Mouse (Mus musculus) erythroblast, embryonic 14.5 days (primary cell): ENCODE data around the gene Agrp. TPM values are rescaled to one million over a fixed set of nuclear protein-coding genes. Genes with fewer than 3 reads are reported as not detected.

Experiments
- H3K27me3 ChIP-seq: 2 replicates; pipeline ENCODE4 v1.6.1; 2012; ENCODE audit warnings: inconsistent platforms; ENCODE audit not compliant: control insufficient read depth
- H3K36me3 ChIP-seq: 2 replicates; pipeline ENCODE4 v1.6.1; 2012; ENCODE audit warnings: mild to moderate bottlenecking, inconsistent platforms; ENCODE audit not compliant: control insufficient read depth
- H3K4me1 ChIP-seq: 2 replicates; pipeline ENCODE4 v1.6.1; 2012; ENCODE audit warnings: inconsistent platforms; ENCODE audit not compliant: control insufficient read depth
- H3K4me3 ChIP-seq: replicated peaks from 2 replicates; pipeline ENCODE3; 2012; ENCODE audit warnings: moderate library complexity, mild to moderate bottlenecking, inconsistent platforms
- H3K9me3 ChIP-seq: 2 replicates; pipeline ENCODE4 v1.6.1; 2012; ENCODE audit warnings: low read length, inconsistent platforms, mixed read lengths; ENCODE audit not compliant: control insufficient read depth
- GATA1 ChIP-seq: IDR thresholded peaks from 2 replicates; pipeline ENCODE4 v1.6.1; 2012; ENCODE audit warnings: low read length, inconsistent platforms, mixed read lengths
- TAL1 ChIP-seq: IDR thresholded peaks from 3 replicates; pipeline ENCODE4 v1.6.1; 2012; ENCODE audit warnings: low read length, inconsistent platforms, mixed read lengths
- polyA plus RNA-seq: library from polyadenylated mRNA; stranded (reverse); fragments of >175 nt; gene quantifications from 2 replicates; pipeline ENCODE4 v1.2.3, GENCODE M21; 2012

Gene Agrp
- polyA plus RNA-seq, 1 experiment: not detected

DNA sequence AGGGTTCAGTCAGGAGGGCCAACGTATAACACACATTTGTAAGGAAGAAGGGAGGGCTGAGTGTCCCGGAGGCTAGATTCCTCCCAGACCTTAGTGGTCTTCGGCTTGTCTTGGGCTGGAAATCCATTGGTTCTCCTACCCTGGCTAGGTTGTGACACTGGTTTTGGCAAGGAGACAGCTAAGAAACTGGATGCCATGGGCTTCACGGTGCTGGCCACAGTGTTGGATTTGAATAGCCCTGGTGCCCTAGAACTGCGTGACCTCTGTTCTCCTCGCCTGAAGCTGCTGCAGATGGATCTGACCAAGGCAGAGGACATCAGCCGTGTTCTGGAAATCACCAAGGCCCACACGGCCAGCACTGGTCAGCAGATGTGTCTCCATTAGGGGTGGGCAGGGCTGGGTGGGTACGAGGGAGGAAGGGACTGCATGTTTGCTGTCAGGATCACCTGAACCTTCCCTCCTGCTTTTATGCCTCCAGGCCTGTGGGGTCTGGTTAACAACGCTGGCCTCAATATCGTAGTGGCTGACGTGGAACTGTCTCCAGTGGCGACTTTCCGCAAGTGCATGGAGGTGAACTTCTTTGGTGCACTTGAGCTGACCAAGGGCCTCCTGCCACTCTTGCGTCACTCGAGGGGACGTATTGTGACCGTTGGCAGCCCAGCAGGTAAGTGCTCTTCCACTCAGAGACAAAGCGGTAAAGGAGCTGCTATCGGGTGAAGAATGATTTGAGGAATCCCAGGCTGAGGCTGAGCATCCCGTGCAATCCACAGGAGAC is 115.0 kb downstream of the Agrp start:
- no peak for TF ChIP-seq GATA1
- TF ChIP-seq TAL1: no peak
- H3K9me3 ChIP-seq: no peaks in the 10 kb centered on the region
- H3K27me3 ChIP-seq: peaks cover 35% of the 10 kb centered on the region
- peaks cover 64% of the 10 kb centered on the region for H3K4me1 ChIP-seq
- no peak overlapping the region for H3K4me3 ChIP-seq
- peaks cover 66% of the 10 kb centered on the region for H3K36me3 ChIP-seq

DNA sequence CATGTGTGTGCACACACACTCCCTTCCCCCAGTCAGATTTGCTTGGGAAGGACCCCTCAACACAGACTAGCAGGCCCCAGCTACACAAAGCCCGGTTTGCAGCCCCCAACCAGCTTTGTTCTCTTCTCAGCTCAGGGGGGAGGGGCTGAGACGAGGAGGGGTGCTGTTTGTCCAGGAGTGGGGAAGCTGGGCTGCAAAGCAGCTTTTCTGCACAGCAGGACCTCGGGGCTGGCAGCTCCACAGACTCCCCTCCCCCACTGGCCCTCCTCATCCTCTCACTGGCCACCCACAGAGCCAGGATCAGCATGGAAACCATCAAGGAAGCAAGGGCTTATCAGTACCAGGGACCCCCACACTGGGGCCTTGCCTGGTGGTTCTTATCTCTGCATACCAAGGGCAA is 116.1 kb downstream of the Agrp start:
- Histone ChIP-seq H3K36me3 (peaks cover 55% of the 10 kb centered on the region), H3K27me3 (peaks cover 46% of the 10 kb centered on the region), H3K4me1 (peaks cover 66% of the 10 kb centered on the region), H3K9me3 (no peaks in the 10 kb centered on the region), H3K4me3 (no peak overlapping the region)
- TF ChIP-seq GATA1: no peak
- TF ChIP-seq TAL1: no peak

DNA sequence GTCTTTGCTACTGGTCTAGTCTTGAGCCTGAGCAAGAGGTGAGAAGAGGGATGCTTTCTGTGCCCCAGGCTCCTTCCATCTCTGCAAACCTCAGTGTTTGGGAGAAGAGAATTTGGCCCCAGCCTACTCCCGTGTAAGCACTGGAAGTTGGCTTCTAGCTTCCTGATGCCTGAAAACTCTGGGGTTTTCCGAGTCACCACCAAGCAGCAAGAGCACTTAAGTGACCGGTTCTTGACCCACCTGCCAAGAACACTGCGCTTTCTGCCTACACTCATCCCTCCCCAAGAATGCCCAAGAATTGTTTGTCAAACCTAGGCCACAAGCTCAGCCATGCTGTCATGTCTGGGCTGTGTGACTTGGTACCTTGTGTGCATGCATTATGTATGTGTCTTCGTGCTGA is 116.7 kb downstream of the Agrp start:
- Histone ChIP-seq H3K9me3 (no peaks in the 10 kb centered on the region), H3K4me3 (no peak overlapping the region), H3K4me1 (peaks cover 67% of the 10 kb centered on the region), H3K27me3 (peaks cover 50% of the 10 kb centered on the region), H3K36me3 (peaks cover 50% of the 10 kb centered on the region)
- TF ChIP-seq GATA1: no peak
- TF ChIP-seq TAL1: no peak

DNA sequence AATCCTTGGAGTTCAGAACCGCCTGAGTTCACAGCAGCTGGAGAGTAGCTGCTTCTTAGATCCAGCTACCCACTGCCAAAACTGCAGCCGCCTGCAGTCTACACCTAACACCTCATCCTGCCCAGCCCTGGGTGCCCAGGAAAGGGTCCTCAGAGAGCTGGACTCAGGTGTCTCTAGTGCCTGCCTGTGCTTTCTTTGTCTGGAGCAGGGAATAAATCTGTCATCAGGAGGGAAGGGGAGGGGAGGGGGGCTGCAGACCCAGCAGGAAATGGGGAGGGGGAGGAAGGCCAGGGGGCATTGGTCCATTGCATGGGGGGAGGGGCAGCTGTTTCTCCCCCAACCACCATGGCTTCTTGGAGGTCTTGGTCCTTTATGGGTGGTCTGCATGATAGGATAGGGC is 117.6 kb downstream of the Agrp start:
- peaks cover 70% of the 10 kb centered on the region for H3K4me1 ChIP-seq
- no peaks in the 10 kb centered on the region for H3K9me3 ChIP-seq
- no peak for TF ChIP-seq GATA1
- TF ChIP-seq TAL1: no peak
- H3K4me3 ChIP-seq: no peak overlapping the region
- H3K36me3 ChIP-seq: peaks cover 40% of the 10 kb centered on the region
- peaks cover 57% of the 10 kb centered on the region for H3K27me3 ChIP-seq

DNA sequence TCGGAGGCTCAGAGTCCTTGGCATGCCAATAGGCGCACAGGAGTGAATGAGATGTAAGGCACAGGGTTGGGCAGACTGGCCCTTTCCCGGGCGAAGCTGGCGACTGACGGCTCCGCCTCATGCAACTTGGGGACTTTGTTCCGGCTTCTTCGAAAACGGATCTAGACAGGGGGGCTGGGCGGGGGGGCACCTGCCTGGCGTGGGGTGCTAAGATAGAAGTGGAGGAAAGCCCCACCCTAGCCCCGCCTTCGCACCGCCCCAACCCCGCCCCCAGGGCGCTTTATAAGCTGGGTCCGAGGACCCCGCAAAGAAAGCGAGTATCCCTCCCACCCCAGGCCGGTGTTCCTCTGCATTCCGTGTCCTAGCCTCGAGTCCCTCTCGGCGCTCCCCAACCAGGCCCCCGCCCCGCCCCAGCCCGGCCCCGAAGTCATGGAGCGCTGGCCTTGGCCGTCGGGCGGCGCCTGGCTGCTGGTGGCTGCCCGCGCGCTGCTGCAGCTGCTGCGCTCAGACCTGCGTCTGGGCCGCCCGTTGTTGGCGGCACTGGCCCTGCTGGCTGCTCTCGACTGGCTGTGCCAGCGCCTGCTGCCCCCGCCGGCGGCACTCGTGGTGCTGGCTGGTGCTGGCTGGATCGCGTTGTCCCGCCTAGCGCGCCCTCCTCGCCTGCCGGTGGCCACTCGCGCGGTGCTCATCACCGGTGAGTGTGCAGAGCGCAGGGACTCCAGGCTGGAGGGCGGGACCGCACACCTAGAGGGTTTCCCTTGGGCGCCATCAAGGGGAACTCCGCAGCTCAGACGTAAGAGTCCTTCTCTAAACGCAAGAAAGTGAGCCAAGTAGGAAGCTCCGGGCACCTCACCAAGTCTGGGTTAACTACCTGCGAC is 118.5 kb downstream of the Agrp start, which contains the start of gene Hsd11b2:
Hsd11b2 (plus strand) TSS at position 320 of the 878 bp plus-strand sequence.
- TF ChIP-seq GATA1 (no peak), TAL1 (no peak)
- Histone ChIP-seq H3K4me1 (peaks cover 68% of the 10 kb centered on the region), H3K36me3 (peaks cover 31% of the 10 kb centered on the region), H3K4me3 (peak within 1 kb of the TSS; percentile 63), H3K27me3 (peaks cover 59% of the 10 kb centered on the region), H3K9me3 (no peaks in the 10 kb centered on the region)

DNA sequence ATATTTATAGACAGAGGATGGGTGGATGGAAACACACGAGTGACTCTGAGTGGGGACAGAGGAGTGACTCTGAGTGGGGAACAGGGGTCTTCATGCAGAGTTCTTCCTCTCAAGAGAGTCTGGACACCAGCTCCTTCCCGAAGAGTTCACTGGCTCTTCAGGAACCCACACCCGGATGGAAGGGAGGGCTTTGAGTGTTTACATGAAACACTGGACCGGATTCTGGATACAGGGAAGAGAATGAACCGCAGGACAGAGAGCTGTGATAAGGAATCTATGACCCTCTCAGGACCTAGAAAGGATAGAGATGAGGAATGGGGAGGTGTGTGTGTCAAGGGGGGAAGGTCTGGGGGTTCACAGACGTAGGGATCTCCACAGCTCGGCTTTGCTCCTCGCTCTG is 119.8 kb downstream of the Agrp start:
- Histone ChIP-seq H3K4me3 (no peak overlapping the region), H3K27me3 (peaks cover 59% of the 10 kb centered on the region), H3K36me3 (peaks cover 18% of the 10 kb centered on the region), H3K9me3 (no peaks in the 10 kb centered on the region), H3K4me1 (peaks cover 54% of the 10 kb centered on the region)
- TF ChIP-seq GATA1 (no peak), TAL1 (no peak)

Other genes starting within 250 kb of the Agrp start
- gene Kctd19, start 223.9 kb downstream of the Agrp start, polyA plus RNA-seq: not detected in 2 replicates
- gene Lrrc36, start 223.8 kb downstream of the Agrp start, polyA plus RNA-seq: 0.03 and 0.05 TPM in 2 replicates
- gene Tppp3, start 165.9 kb downstream of the Agrp start, polyA plus RNA-seq: 0.34 and 0.96 TPM in 2 replicates
- 0.14 and 0.23 TPM in 2 replicates for gene Zdhhc1, start 140.5 kb downstream of the Agrp start, polyA plus RNA-seq
- not detected in 2 replicates for gene Hsd11b2, start 118.6 kb downstream of the Agrp start, polyA plus RNA-seq
- gene Atp6v0d1, start 71.3 kb downstream of the Agrp start, polyA plus RNA-seq: 7.7 and 7.8 TPM in 2 replicates
- 0.23 and 0.27 TPM in 2 replicates for gene Ripor1, start 32.1 kb downstream of the Agrp start, polyA plus RNA-seq
- gene Ctcf, start 825 bp downstream of the Agrp start, polyA plus RNA-seq: 24.5 and 26.6 TPM in 2 replicates
- gene Carmil2, start 48.9 kb upstream of the Agrp start, polyA plus RNA-seq: 3.4 and 4.2 TPM in 2 replicates
- gene Acd, start 63.7 kb upstream of the Agrp start, polyA plus RNA-seq: 3.8 and 4.5 TPM in 2 replicates
- 0.73 and 0.78 TPM in 2 replicates for gene Pard6a, start 63.8 kb upstream of the Agrp start, polyA plus RNA-seq
- gene 4933405L10Rik, start 70.3 kb upstream of the Agrp start, polyA plus RNA-seq: not detected in 2 replicates
- 2.4 TPM in 2 replicates for gene Enkd1, start 70.8 kb upstream of the Agrp start, polyA plus RNA-seq
- gene Gfod2, start 121.3 kb upstream of the Agrp start, polyA plus RNA-seq: 0.24 and 0.41 TPM in 2 replicates
- 24.4 and 25.6 TPM in 2 replicates for gene Ranbp10, start 190.0 kb upstream of the Agrp start, polyA plus RNA-seq
- gene Tsnaxip1, start 190.3 kb upstream of the Agrp start, polyA plus RNA-seq: 0.02 TPM in 1 of 2 replicates, not detected in the other
- gene Cenpt, start 215.9 kb upstream of the Agrp start, polyA plus RNA-seq: 7.1 and 9.1 TPM in 2 replicates
- gene Thap11, start 217.7 kb upstream of the Agrp start, polyA plus RNA-seq: 2.8 and 3.4 TPM in 2 replicates
- gene Nutf2, start 223.2 kb upstream of the Agrp start, polyA plus RNA-seq: 8.1 and 9.1 TPM in 2 replicates
- gene Edc4, start 243.5 kb upstream of the Agrp start, polyA plus RNA-seq: 1.1 and 1.3 TPM in 2 replicates